Mouse (Mus musculus) lung, embryonic 14.5 days (tissue): ENCODE data around the gene Prg4. TPM values are rescaled to one million over a fixed set of nuclear protein-coding genes. Genes with fewer than 3 reads are reported as not detected.

Experiments used
- ATAC-seq: fragments of 200-750 bp; cut with Nextera tagmentation; 2 replicates; pipeline ENCODE4 v1.8.0; 2017; ENCODE audit warnings: mild to moderate bottlenecking, moderate TSS enrichment, moderate library complexity; ENCODE audit not compliant: insufficient read depth
- DNase-seq: peaks from one replicate; pipeline ENCODE4 v3.0.0-alpha.2; 2015
- H3K27ac ChIP-seq: fragments of 300-500 bp; sonication (generic); 2 replicates; pipeline ENCODE4 v1.5.1; 2014; ENCODE audit warnings: low read depth, mild to moderate bottlenecking, moderate library complexity
- H3K27me3 ChIP-seq: fragments of 300-500 bp; sonication (generic); 2 replicates; pipeline ENCODE4 v1.6.1; 2014; ENCODE audit warnings: low read length, control low read depth; ENCODE audit not compliant: insufficient read depth
- H3K36me3 ChIP-seq: fragments of 300-500 bp; sonication (generic); 2 replicates; pipeline ENCODE4 v1.6.1; 2014; ENCODE audit warnings: control low read depth; ENCODE audit not compliant: insufficient read depth
- H3K4me1 ChIP-seq: fragments of 300-500 bp; sonication (generic); 2 replicates; pipeline ENCODE4 v1.6.1; 2014; ENCODE audit warnings: antibody characterized with exemption, control low read depth; ENCODE audit not compliant: insufficient read depth
- H3K4me2 ChIP-seq: fragments of 300-500 bp; sonication (generic); 2 replicates; pipeline ENCODE4 v1.6.1; 2014; ENCODE audit warnings: mild to moderate bottlenecking
- H3K4me3 ChIP-seq: fragments of 300-500 bp; sonication (generic); 2 replicates; pipeline ENCODE4 v1.5.1; 2014; ENCODE audit warnings: low read depth, low read length
- H3K9ac ChIP-seq: fragments of 300-500 bp; sonication (generic); 2 replicates; pipeline ENCODE4 v1.6.1; 2014
- H3K9me3 ChIP-seq: fragments of 300-500 bp; sonication (generic); 2 replicates; pipeline ENCODE4 v1.6.1; 2016; ENCODE audit warnings: low read depth, low read length, control low read depth
- CTCF ChIP-seq: IDR thresholded peaks from 2 replicates; pipeline ENCODE4 v1.5.1; 2016; ENCODE audit warnings: antibody characterized with exemption, low read depth
- WGBS: fragments of 180-500 bp; shearing (Covaris S2); extraction: QIAGEN DNeasy Blood & Tissue Kit; methylation state at CpG from one replicate; pipeline ENCODE4 v1.1.7; 2014; 5-methylcytosine and 5-hydroxymethylcytosine counted together
- polyA plus RNA-seq: library from polyadenylated mRNA; unstranded; fragments of >200 nt; fragmentation: Nextera tagmentation; extraction: Ambion mirVana; gene quantifications from 2 replicates; pipeline ENCODE4 v1.2.1, GENCODE M21; 2014

Prg4 gene
- polyA plus RNA-seq, 1 experiment from 2014 or later, result 0.55 TPM

DNA sequence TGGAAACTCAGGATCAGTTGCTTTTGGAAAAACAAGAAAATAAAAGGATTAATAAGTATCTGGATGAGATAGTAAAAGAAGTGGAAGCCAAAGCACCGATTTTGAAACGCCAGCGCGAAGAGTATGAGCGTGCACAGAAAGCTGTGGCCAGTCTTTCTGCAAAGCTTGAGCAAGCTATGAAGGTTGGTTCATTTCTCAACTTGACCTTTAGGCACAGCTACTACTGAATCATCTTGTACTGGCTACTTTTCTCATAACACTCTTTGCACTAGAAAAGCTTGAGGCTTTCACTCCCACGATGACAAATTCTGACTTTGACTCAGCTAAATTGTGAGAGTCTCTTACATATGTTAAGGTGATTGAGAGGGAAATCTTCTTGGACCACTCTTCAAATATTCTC lies 56.0 kb downstream of the Prg4 start:
- no peak overlapping the region for H3K27ac ChIP-seq
- ATAC-seq, result no peak
- H3K9me3 ChIP-seq, result no peaks in the 10 kb centered on the region
- no peak for DNase-seq
- no peaks in the 10 kb centered on the region for H3K4me1 ChIP-seq
- H3K27me3 ChIP-seq, result no peaks in the 10 kb centered on the region
- H3K4me2 ChIP-seq, result no peak overlapping the region
- TF ChIP-seq CTCF, result no peak
- H3K4me3 ChIP-seq, result no peak overlapping the region
- no peak overlapping the region for H3K9ac ChIP-seq
- 95% methylated on average over 6 of the region's 6 CpGs for WGBS
- H3K36me3 ChIP-seq, result peaks cover 83% of the 10 kb centered on the region

DNA sequence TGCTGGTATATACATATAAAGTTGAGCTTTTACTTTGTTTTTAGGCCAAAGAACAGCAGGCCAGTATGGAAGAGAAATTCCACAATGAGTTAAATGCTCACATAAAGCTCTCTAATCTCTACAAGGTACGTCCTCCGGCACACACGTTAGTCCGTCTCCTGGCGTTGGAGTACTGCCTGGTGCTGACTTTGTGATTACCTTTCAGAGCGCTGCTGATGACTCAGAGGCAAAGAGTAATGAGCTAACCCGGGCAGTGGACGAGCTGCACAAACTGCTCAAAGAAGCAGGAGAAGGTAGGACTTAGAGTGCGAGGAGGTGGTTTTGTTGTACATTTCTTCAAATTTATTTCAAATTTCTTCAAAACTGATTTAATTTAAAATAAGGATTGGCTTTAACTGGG lies 58.7 kb downstream of the Prg4 start:
- Histone ChIP-seq H3K27me3 (no peaks in the 10 kb centered on the region), H3K9ac (no peak overlapping the region), H3K4me3 (no peak overlapping the region), H3K9me3 (no peaks in the 10 kb centered on the region), H3K4me1 (no peaks in the 10 kb centered on the region), H3K27ac (no peak overlapping the region), H3K4me2 (no peak overlapping the region), H3K36me3 (peaks cover 76% of the 10 kb centered on the region)
- no peak for TF ChIP-seq CTCF
- WGBS, result 78% methylated on average over 9 of the region's 9 CpGs
- DNase-seq, result no peak
- ATAC-seq, result no peak

DNA sequence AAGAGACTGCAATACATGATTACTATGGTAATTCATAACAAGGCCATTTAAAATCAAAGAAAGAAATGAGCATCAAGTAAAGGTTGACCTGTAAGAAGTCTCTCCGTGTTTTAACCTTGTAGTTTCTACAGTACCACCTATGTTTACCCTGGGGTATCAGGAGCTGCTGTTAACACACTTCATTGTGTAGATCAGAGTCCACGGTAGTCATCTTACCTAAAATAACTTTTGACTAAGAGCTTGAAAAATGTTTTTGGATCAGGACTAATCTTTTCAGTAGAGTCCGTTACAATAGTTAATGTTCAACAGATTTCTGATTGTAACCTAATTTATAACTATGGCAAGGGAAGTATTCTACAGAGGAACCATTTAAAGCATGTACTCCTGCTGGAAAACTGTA lies 61.4 kb downstream of the Prg4 start:
- no peaks in the 10 kb centered on the region for H3K27me3 ChIP-seq
- H3K36me3 ChIP-seq, result peaks cover 65% of the 10 kb centered on the region
- ATAC-seq (no peak), DNase-seq (no peak)
- H3K4me2 ChIP-seq, result no peak overlapping the region
- no peak overlapping the region for H3K4me3 ChIP-seq
- no peak overlapping the region for H3K9ac ChIP-seq
- H3K27ac ChIP-seq, result no peak overlapping the region
- no peaks in the 10 kb centered on the region for H3K9me3 ChIP-seq
- no peaks in the 10 kb centered on the region for H3K4me1 ChIP-seq
- WGBS, result 85% methylated on average over 3 of the region's 3 CpGs
- TF ChIP-seq CTCF, result no peak

DNA sequence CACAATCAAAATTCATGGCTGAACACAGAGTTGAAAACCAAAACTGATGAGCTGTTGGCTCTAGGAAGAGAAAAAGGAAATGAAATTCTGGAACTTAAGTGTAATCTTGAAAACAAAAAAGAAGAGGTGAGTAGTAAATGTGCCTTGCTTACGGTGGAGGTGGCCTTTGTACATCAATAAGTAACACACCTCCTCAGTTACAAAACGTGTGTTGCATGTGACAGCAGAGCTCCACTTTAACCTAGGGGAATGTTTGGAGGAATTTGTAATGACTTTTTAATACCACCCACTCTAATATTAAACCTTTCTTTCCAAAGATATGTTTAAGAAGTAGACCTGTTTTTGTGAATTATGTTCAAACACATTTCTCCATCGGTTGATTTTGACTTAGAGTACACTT lies 62.1 kb downstream of the Prg4 start:
- H3K36me3 ChIP-seq, result peaks cover 64% of the 10 kb centered on the region
- no peak overlapping the region for H3K9ac ChIP-seq
- TF ChIP-seq CTCF, result no peak
- whole genome bisulfite sequencing, result 88% methylated on average over 3 of the region's 3 CpGs
- H3K9me3 ChIP-seq, result no peaks in the 10 kb centered on the region
- H3K27me3 ChIP-seq, result no peaks in the 10 kb centered on the region
- H3K4me1 ChIP-seq, result no peaks in the 10 kb centered on the region
- ATAC-seq (no peak), DNase-seq (no peak)
- no peak overlapping the region for H3K27ac ChIP-seq
- no peak overlapping the region for H3K4me3 ChIP-seq
- no peak overlapping the region for H3K4me2 ChIP-seq

Other genes with a start within 250 kb of the Prg4 start
- gene Pdc, start 146.7 kb downstream of the Prg4 start, polyA plus RNA-seq, result not detected in 2 replicates
- 159 and 173 TPM in 2 replicates for gene Tpr, start 73.3 kb downstream of the Prg4 start, polyA plus RNA-seq
- gene Odr4, start 73.1 kb downstream of the Prg4 start, polyA plus RNA-seq, result 36.2 and 40.0 TPM in 2 replicates